Mouse (Mus musculus) left cerebral cortex, postnatal 36 days (tissue): Measurements from ENCODE around the gene E2f2. TPM values are rescaled to one million over a fixed set of nuclear protein-coding genes. Genes with fewer than 3 reads are reported as not detected.

ENCODE experiments used
- DNase-seq, 2 experiments: peaks; one replicate each; pipeline ENCODE4 v3.0.0; 2021 to 2022; ENCODE audit warnings: low spot score in 2 of 2, mixed read lengths in 1 of 2
- intact Hi-C: fragments of 180-260 bp; cut with DNase I; formaldehyde crosslinking; loops from one replicate; pipeline ENCODE4 v1.15.1; 2025
- total RNA-seq, 2 experiments: library from RNA; stranded (reverse); gene quantifications; 2 replicates each; pipeline ENCODE4 v1.2.3; 2021

The E2f2 gene
- under 1 TPM; 0.61 to 0.72 TPM for total RNA-seq

DNA sequence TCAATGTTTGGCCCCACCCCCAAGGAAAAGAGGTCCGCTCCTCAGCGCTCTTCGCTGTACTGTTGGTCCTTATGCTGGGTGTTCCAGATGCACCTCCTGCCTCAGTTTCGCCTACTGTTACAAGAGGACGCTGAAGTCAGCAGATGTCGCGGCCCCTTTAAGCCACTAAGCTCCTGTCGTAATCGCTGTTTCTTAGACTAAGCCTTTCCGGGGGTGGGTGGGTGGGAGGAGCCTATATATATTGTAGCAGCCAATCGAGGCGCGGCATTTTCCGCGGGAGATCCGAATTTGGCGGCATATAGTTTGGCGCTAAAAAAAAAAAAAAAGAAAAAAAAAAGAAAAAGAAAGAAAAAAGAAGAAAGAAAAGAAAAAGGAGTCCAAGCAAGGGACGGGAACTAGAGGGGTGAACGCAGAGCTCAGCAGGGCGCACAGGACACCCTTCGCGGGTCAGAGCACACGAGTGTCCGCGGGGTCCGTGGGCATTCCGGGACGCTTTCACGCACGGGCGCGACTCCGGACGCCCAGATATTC lies at the start of gene E2f2:
Gene E2f2, plus strand, starts transcription at position 384 of the 531 bp plus-strand sequence.
- intact Hi-C loops, result no loop called here
- DNase-seq, result no peak

DNA sequence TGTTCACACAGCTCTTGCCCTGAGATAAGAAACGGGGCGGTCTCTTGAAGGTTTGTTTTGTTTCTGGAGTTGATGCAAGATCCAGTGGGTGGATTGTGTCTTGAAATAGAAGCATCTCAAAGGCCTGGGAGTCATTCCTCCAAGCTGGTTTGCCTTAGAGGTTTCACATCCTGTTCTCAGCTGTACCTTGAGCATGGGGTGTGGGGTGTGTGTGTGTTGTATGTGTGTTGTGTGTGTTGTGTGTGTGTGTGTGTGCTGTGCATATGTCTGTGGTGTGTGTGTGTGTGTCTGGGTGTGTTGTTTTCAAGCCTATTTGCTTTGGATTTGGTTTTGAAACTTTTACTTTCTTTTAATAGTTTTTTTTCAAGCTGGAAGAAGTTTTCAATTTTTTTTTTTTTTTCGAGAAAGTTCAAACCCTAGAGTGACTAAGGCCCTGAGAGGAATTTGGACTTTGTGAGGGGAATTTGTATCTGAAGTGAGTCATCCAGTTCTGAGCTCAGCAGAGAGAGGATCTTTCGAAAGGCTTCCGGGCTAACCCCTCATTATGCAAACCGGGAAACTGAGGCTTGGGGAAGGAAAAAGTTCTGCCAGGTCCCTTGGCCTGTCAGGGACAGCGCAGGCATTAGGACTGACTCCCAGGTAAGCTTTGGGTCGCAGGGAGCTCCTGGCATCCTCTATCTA lies 48.9 kb upstream of the E2f2 start:
- no peak for DNase-seq
- intact Hi-C loops, result no loop called here

DNA sequence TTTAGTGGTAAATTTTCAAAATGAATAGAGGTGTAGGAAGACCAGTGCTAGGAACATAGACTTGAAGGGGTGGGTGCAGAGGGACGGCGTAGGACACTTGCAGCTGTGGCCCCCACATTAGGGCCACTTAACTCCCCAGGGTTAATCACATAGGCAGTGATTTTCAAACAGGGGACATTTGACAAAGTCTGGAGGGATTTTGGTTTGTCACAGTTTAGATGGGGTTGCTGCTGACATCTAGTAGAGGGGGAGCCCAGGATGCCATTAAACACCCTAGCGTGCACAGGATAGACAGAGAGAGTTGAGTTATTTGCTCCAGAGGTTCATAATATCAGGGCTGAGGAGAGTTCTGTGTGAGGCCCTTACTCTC lies 48.4 kb upstream of the E2f2 start:
- DNase-seq, result no peak
- intact Hi-C loops, result no loop called here

DNA sequence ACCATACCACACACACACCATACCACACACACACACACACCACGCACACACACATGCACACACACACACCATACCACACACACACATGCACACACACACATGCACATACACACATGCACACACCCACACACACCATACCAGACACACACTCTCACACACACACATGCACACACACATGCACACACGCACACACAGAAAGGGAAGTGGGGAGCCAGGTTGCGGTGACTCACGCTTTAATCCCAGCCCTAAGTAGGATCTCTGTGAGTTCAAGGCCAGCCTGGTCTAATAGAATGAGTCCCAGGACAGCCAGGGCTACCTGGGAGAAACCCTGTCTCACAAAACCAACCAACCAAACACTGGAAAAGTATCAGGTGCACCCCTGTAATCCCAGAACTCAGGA lies 47.6 kb upstream of the E2f2 start:
- intact Hi-C loops, result no loop called here
- DNase-seq, result no peak

DNA sequence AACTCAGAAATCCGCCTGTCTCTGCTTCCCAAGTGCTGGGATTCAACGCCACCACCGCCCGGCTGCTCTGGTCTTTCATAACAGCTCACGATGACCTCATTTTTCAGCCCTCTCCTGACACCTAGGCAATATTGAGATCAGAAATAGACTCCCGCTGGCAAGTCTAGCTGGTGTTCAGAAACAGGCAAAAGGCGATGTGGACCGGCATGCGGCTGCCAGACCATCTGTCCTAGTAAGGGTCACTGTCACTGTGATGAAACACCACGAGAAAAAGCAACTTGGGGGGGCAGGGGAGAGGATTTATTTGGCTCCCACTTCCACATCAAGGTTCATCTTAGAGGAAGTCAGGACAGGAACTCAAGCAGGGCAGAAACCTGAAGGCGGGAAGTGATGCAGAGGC lies 46.7 kb upstream of the E2f2 start:
- intact Hi-C loops, result no loop called here
- DNase-seq, result no peak

DNA sequence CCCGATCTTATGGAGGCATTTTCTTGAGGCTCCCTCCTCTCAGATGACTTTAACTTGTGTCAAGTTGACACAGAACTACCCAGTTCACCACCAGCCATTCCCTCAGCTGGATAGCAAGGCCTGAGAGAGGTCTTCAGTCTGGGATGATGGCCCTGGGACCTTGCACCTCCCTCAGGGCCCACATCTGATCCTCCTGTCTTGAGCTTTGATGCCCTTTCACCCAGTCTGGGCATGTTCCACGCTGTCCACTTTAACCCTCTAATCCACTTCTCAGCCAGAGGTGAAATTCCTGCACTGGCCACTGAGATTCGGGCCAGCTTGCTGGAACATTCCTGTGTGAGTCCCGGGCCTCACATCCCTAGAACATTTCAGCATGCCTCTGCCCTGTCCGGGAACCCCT lies 46.2 kb upstream of the E2f2 start:
- intact Hi-C loops, result no loop called here
- no peak for DNase-seq

DNA sequence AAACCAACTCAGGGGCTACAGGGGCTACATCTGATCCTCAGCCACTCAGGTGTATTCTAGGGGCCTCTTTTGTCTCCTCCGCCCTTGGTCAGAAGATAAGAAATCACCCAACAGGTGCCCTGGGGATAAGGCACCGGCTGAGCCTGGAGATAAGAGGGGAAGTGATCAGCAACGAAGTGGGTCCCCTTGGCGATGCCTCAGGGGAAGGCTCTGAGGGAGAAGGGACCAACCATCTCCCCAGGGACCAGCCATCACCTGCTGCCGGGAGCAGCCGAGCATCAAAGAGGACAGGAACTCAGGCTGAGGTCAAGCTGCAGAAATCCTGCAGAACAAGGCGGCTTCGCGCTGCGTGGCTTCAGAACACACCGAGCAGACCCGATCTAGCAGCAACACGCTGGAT lies 44.5 kb upstream of the E2f2 start:
- intact Hi-C loops, result no loop called here
- no peak for DNase-seq

GRCm38 (mm10) chr4:136129842-136130241 lies 42.4 kb upstream of the E2f2 start:
- intact Hi-C loops, result no loop called here

DNA sequence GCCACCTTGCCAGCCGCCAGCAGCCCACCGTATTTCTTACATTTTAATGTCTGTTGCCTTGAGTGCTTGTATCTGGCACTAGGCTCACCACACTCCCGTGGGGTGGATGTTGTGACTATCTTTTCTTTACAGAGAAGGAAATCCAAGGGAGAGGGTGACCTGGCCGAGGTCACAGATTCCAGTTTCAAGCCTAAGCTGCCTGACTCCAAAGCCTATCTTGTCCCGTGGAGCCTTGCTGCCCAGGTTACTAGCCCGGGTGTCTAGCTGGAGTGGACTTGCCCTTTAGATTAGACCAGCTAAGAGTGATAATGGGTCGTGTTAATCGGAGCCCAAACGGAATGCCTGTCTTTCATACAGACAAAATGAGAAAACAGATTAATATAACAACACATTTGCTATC lies 38.4 kb upstream of the E2f2 start:
- DNase-seq, result no peak
- intact Hi-C loops, result no loop called here

More at GRCm38 (mm10) chr4:136129842-136130241, 42.4 kb upstream of the E2f2 start:
- no peak for DNase-seq

GRCm38 (mm10) chr4:136134418-136134977 lies 37.7 kb upstream of the E2f2 start:
- intact Hi-C loops, result no loop called here
- no peak for DNase-seq

DNA sequence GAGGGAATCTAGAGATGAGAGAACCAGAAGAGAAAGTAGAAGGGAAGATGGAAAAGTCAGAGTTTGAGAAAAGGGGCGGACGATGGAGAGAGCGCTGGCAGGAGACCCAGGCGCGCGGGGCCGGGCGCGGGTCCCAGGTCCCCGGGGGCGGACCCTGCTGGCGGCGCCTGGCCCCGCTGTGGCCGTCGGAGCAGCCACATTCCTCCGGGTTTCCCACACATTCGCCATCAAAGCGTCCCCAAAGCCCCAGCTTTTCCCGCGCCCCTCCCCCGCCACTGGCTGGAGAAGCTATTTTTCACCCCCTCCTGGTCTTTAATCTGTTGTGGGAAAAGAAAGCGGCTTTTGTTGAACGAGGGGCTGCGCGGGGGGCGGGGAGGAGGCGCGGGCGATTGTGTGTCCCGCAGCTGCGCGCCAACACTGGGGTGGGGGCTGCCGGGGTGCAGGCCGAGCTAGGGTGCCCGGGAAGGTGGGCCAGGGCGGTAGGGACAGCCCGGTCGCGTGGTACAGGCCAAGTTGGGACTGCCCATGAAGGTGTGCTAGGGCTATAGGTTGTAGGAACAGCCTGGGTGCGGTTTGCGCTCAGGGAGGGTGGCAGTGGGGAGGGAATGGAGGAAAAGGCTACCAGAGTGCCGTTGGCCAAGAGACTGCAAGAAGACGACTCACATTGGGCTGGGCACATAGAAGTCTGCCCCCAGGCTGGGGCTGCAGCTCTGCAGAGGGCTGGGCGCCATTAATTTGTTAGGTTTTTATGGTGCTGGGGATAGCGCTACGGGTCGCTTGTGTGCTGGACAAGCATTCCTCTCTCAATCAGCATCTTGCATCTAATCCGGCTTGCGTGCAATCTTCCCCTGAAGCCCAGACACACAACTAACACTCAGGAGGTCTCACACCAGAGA lies 37.0 kb upstream of the E2f2 start:
- peak in 1 of 2 experiments; percentile 26 for DNase-seq
- intact Hi-C loops, result no loop called here

- intact Hi-C loops, result no loop called here
- DNase-seq, result no peak
Observed at GRCm38 (mm10) chr4:136135874-136136728, 36.1 kb upstream of the E2f2 start.

DNA sequence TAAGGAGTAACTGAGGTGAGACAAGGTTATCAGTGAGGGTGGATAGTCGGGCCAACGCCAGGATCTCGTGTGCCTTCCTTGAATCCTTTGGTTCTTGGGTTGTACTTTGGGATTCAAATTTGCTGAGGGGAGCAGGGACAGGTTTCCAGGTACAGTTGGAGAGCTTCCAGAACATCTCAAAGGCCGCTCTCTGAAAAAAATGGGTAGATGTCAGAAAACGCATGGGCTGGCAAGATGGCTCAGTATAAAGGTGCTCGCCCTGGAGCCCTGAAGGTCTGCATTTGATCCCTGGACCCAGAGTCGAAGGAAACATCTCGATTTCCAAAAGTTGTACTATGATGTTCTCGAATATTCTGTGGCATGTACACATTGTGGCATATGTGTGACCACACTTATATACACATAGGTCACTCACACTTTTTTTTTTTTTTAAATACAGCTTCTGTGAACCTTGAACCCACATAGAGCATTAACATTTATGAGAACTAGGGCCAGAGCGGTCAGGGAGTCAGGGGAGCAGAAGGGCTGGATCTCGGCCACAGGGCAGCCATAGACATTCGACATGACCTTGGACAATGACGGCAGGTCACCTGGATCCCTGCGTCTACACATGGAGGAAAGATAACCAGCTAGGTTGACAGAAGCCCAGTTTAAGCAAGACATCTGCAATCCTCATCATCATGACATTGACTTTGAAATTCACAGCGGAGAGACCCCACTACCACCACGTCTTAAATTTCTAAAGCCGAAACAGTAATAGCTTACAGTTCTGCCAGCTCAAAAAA lies 32.7 kb upstream of the E2f2 start:
- no peak for DNase-seq
- intact Hi-C loops, result no loop called here

- peak; percentile 66 to 73 for DNase-seq
- intact Hi-C loops, result no loop called here
Observed at GRCm38 (mm10) chr4:136140327-136141250, 31.6 kb upstream of the E2f2 start.

- intact Hi-C loops, result no loop called here
- no peak for DNase-seq
Observed at GRCm38 (mm10) chr4:136142267-136143192, 29.7 kb upstream of the E2f2 start.

- peak; percentile 70 to 72 for DNase-seq
- intact Hi-C loops, result no loop called here
Observed at GRCm38 (mm10) chr4:136143193-136143976, 28.8 kb upstream of the E2f2 start, which contains the start of gene Id3. Id3 (plus strand) TSS chr4:136143497.
